Mouse (Mus musculus) bone marrow, adult 2 months (tissue): ENCODE measurements around the gene Kcnh4.

Source experiments
- CTCF ChIP-seq: fragments of 200-500 bp; IDR thresholded peaks from 2 replicates; pipeline ENCODE4 v1.5.1; 2011; ENCODE audit warnings: low read length, control low read depth; ENCODE audit not compliant: control insufficient read depth, insufficient read depth
- POLR2A ChIP-seq: fragments of 200-500 bp; IDR thresholded peaks from 2 replicates; pipeline ENCODE4 v1.6.1; 2011; ENCODE audit warnings: low read depth, mild to moderate bottlenecking, control low read depth, low read length, borderline replicate concordance; ENCODE audit not compliant: control insufficient read depth

DNA sequence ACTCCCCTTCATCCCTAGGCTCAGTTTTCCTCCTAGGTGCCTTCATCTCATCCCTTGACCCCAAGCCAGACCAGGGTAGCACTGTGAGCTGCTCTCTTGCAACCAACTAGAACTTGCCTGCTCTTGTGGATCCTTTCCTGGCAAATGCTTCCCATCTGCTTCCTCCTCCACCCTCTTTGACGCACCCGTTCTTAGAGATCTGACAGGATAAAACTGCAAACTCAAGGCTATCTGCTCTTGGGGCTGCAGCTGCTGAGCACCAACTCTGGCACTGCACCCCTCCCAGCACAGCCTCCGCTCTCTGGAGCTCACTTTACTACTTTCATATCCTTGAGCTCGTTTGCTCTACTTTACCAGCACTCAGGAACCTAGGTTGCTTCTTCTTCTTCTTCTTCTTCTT lies 11.1 kb downstream of the Kcnh4 start:
- no peak for TF ChIP-seq CTCF
- no peak for TF ChIP-seq POLR2A
